Mouse (Mus musculus): Measurements from ENCODE around the gene Trp73.

DNA sequence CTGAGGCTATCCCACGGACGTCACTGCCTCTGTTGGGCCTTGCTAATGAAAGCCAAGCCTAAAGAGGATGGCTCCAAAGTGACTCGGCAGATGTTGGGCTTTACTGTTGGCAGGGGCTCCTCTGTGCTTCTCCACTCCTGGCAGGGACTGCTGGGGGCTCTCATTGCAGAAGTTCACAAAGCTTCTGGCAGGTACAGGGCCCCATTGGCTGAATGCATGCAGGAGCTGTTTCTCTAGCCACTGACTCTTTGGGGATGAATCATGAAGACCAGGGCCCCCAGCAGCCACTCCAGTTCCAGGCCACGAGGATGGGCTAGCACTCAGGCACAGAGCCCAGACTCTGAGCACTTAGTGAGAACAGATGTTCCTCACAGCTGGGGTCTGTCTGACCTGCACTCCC, 82.3 kb downstream of the Trp73 start:
- TF ChIP-seq CTCF (IDR thresholded peaks at IDR 0.05; ENCODE audit: low read depth, low read length): no peak
- no peak for TF ChIP-seq TAL1 (conservative IDR thresholded peaks at IDR 0.05; ENCODE audit: low read depth, low read length)
- no peak for TF ChIP-seq GATA2 (IDR thresholded peaks at IDR 0.05; ENCODE audit: borderline replicate concordance, low read depth, low read length)
- no peak for TF ChIP-seq GATA1 (IDR thresholded peaks at IDR 0.05; ENCODE audit: borderline replicate concordance, low read length)
- TF ChIP-seq POLR2AphosphoS5 (IDR thresholded peaks at IDR 0.05; ENCODE audit: insufficient replicate concordance, low read depth, low read length): no peak
